Mouse (Mus musculus): ENCODE data around the gene 4931428L18Rik. TPM values are rescaled to one million over a fixed set of nuclear protein-coding genes. Genes with fewer than 3 reads are reported as not detected.
"Not testable (repeated sequence)": the region's sequence is repeated elsewhere in the genome, so short reads cannot be mapped to it uniquely, and the experiment has no call there.

The 4931428L18Rik gene
- polyA plus RNA-seq, 1 experiment from 2014 or later: not detected

DNA sequence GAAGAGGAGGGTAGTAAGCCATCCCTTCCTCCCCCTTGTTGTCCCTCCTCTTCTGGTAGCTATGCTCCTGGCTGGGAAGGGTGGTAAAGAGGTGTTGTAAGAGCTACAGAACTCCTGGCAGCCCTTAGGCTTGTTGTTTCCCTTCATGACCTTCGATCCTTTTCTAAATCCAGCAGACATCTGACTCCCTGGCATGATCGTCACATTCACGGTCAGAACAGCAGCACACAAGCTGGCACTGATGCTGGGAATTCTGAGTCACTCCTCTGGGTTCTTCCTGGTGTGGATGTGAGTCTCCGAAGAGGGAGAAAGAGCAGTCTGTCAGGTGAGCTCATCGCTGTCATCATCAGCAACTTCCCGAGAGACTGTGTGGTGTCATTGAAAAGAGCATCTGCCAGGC, 203.2 kb downstream of the 4931428L18Rik start:
- Histone ChIP-seq H3K9ac (ENCODE audit: low read length) (no peak overlapping the region), H3K27me3 (ENCODE audit: control insufficient read depth, insufficient read depth, low read length) (no peaks in the 10 kb centered on the region), H3K4me3 (ENCODE audit: low read depth, low read length) (no peak overlapping the region), H3K9me3 (ENCODE audit: control insufficient read depth, low read length) (no peaks in the 10 kb centered on the region), H3K4me1 (ENCODE audit: control insufficient read depth, insufficient read depth, low read length) (no peaks in the 10 kb centered on the region), H3K27ac (ENCODE audit: low read depth, low read length) (no peak overlapping the region), H3K36me3 (ENCODE audit: control insufficient read depth, insufficient read depth, low read length) (no peaks in the 10 kb centered on the region), H3K4me2 (ENCODE audit: low read depth) (no peak overlapping the region)
- DNase-seq (ENCODE audit: low spot score) (no peak), ATAC-seq (ENCODE audit: insufficient read depth, low FRiP score, low TSS enrichment) (no peak)
- 87% methylated on average over 6 of the region's 6 CpGs for WGBS

DNA sequence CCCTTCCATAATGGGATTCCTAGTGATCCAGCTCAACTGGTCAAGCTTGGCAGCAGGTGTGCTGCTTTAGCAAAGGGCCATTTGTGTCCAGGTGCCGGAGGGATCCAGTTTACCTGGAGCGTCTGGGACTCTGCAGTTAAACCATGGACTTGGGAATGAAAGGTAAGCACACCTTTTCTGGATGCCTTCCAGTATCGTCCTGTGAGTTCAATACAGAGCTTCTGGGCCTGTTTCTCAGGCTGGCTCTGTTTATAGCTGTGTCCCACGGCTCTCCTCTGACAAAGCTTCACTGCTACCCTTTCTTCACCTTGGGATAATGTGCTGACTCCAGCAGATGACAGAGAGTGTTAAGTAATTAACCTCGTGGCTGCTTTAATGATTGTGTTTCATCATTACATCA, 205.1 kb downstream of the 4931428L18Rik start:
- H3K27me3 ChIP-seq (ENCODE audit: control insufficient read depth, insufficient read depth, low read length): no peaks in the 10 kb centered on the region
- no peak overlapping the region for H3K4me3 ChIP-seq (ENCODE audit: low read depth, low read length)
- H3K9ac ChIP-seq (ENCODE audit: low read length): no peak overlapping the region
- WGBS: 84% methylated on average over 5 of the region's 5 CpGs
- no peak overlapping the region for H3K27ac ChIP-seq (ENCODE audit: low read depth, low read length)
- no peaks in the 10 kb centered on the region for H3K9me3 ChIP-seq (ENCODE audit: control insufficient read depth, low read length)
- no peak overlapping the region for H3K4me2 ChIP-seq (ENCODE audit: low read depth)
- ATAC-seq (ENCODE audit: insufficient read depth, low FRiP score, low TSS enrichment) (no peak), DNase-seq (ENCODE audit: low spot score) (no peak)
- no peaks in the 10 kb centered on the region for H3K4me1 ChIP-seq (ENCODE audit: control insufficient read depth, insufficient read depth, low read length)
- H3K36me3 ChIP-seq (ENCODE audit: control insufficient read depth, insufficient read depth, low read length): no peaks in the 10 kb centered on the region

DNA sequence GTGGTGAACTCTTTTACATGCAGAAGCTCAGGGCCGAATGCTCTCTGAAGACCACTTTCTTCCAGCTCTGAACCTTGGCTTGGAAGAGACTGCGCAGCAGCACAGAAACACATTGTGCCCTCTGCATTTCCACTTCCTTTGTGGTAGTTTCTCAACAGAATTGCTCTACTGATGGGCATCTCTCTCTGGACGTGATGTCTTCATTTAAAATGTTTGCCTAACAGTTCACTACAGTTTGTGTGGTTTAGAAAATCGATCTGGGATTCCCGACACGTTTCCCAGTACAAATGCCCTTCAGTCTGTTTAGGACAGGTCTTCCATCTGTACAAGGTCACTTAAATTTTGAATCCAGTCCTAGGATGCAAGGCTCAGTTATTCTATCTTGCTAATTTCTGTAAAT, 206.4 kb downstream of the 4931428L18Rik start:
- no peaks in the 10 kb centered on the region for H3K27me3 ChIP-seq (ENCODE audit: control insufficient read depth, insufficient read depth, low read length)
- 88% methylated on average over 6 of the region's 6 CpGs for WGBS
- no peak overlapping the region for H3K4me2 ChIP-seq (ENCODE audit: low read depth)
- no peaks in the 10 kb centered on the region for H3K4me1 ChIP-seq (ENCODE audit: control insufficient read depth, insufficient read depth, low read length)
- no peaks in the 10 kb centered on the region for H3K9me3 ChIP-seq (ENCODE audit: control insufficient read depth, low read length)
- no peak overlapping the region for H3K27ac ChIP-seq (ENCODE audit: low read depth, low read length)
- no peak overlapping the region for H3K4me3 ChIP-seq (ENCODE audit: low read depth, low read length)
- H3K9ac ChIP-seq (ENCODE audit: low read length): no peak overlapping the region
- ATAC-seq (ENCODE audit: insufficient read depth, low FRiP score, low TSS enrichment) (no peak), DNase-seq (ENCODE audit: low spot score) (no peak)
- no peaks in the 10 kb centered on the region for H3K36me3 ChIP-seq (ENCODE audit: control insufficient read depth, insufficient read depth, low read length)

DNA sequence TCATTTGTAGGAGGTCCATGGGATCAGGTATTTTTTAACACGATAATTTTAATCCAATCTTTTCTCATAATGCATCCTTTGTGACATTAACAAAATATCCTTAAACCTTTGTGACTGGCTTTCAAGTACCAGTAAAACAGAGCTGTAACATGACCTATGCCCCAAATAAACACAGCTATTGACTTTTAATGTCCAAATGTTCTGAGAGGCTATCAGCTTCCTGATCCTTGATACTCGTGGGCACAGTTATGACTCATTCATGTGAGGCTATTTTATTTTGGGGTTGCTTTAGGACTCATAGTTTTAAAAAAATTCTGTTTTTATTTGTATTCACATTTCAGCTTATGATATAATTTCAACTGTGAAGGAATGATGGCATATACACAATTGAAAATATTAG, 207.2 kb downstream of the 4931428L18Rik start:
- no peak overlapping the region for H3K4me2 ChIP-seq (ENCODE audit: low read depth)
- no peak overlapping the region for H3K27ac ChIP-seq (ENCODE audit: low read depth, low read length)
- H3K9ac ChIP-seq (ENCODE audit: low read length): no peak overlapping the region
- ATAC-seq (ENCODE audit: insufficient read depth, low FRiP score, low TSS enrichment): no peak
- WGBS: 80% methylated on average over 2 of the region's 2 CpGs
- no peaks in the 10 kb centered on the region for H3K36me3 ChIP-seq (ENCODE audit: control insufficient read depth, insufficient read depth, low read length)
- H3K9me3 ChIP-seq (ENCODE audit: control insufficient read depth, low read length): no peaks in the 10 kb centered on the region
- no peak overlapping the region for H3K4me3 ChIP-seq (ENCODE audit: low read depth, low read length)
- H3K27me3 ChIP-seq (ENCODE audit: control insufficient read depth, insufficient read depth, low read length): no peaks in the 10 kb centered on the region
- no peaks in the 10 kb centered on the region for H3K4me1 ChIP-seq (ENCODE audit: control insufficient read depth, insufficient read depth, low read length)
- no peak for DNase-seq (ENCODE audit: low spot score)

DNA sequence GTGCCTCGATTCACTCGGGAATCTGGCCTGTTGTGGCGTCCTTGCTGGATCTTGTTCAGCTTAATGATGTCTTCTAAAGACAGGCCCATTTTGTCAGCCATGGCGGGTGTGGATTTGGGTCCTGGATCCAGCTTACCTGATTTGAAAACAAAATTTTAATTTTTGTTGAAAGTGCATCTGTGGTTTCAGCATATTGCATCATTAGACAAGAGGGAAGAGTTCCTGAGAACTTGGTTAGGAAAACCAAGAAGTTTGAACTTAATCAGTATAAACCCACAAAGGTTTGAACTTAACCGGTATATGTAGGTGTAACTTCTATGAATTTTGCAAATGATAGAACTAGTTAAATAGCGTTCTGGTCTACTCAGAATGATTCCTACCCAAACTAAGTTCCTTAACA, 244.6 kb downstream of the 4931428L18Rik start, which contains the start of gene AC153137.1:
Gene AC153137.1, minus strand, starts transcription at position 101 of the 400 bp plus-strand sequence.
- H3K4me3 ChIP-seq (ENCODE audit: low read depth, low read length); H3K9ac ChIP-seq (ENCODE audit: low read length); H3K27me3 ChIP-seq (ENCODE audit: control insufficient read depth, insufficient read depth, low read length); H3K27ac ChIP-seq (ENCODE audit: low read depth, low read length); H3K9me3 ChIP-seq (ENCODE audit: control insufficient read depth, low read length); DNase-seq (ENCODE audit: low spot score); ATAC-seq (ENCODE audit: insufficient read depth, low FRiP score, low TSS enrichment); H3K4me1 ChIP-seq (ENCODE audit: control insufficient read depth, insufficient read depth, low read length); H3K4me2 ChIP-seq (ENCODE audit: low read depth); H3K36me3 ChIP-seq (ENCODE audit: control insufficient read depth, insufficient read depth, low read length): not testable (repeated sequence)
- 91% methylated on average over 5 of the region's 6 CpGs for WGBS

DNA sequence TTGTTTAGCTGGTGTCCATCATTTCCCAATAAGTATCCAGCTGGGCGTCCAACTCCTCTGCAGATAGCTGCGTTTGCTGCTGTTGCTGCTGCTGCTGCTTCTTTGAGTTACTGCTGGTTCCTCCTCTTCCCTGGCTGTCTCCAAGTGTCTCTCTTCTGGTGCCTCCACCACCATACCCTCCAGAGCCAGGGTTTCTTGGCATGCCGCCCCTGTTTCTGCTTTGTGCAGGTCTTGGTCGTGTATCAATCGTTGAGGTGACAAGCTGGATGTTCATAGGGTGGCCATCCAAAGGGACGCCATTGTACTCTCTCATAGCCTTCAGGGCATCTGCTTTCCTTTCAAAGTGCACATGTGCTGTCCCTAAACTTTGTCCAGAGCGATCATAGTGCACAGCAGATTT, 245.2 kb downstream of the 4931428L18Rik start:
- not testable (repeated sequence) for DNase-seq (ENCODE audit: low spot score); ATAC-seq (ENCODE audit: insufficient read depth, low FRiP score, low TSS enrichment); H3K36me3 ChIP-seq (ENCODE audit: control insufficient read depth, insufficient read depth, low read length); H3K9me3 ChIP-seq (ENCODE audit: control insufficient read depth, low read length); H3K27me3 ChIP-seq (ENCODE audit: control insufficient read depth, insufficient read depth, low read length); H3K27ac ChIP-seq (ENCODE audit: low read depth, low read length); H3K9ac ChIP-seq (ENCODE audit: low read length); H3K4me1 ChIP-seq (ENCODE audit: control insufficient read depth, insufficient read depth, low read length); H3K4me3 ChIP-seq (ENCODE audit: low read depth, low read length); H3K4me2 ChIP-seq (ENCODE audit: low read depth)
- 96% methylated on average over 7 of the region's 7 CpGs for WGBS

DNA sequence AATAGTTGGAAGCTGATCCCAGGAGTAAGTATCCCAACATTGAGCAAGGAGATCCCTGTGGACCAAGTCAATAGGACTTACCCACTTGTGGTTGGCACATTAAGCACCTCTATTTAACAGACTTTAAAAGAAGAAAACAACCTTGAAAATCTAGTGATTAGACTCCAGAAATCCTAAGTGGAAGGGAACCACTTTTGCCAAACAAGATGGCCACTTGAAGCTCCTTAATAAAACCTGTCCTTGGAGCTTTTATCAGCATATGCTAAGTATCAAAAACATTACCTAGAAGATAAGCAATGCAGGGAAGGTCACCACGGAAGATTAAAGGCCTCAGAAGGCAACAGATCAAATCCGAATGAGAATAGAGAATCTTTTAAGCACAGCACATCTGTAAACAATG, 270.7 kb downstream of the 4931428L18Rik start:
- H3K27ac ChIP-seq (ENCODE audit: low read depth, low read length): no peak overlapping the region
- H3K4me2 ChIP-seq (ENCODE audit: low read depth): no peak overlapping the region
- no peaks in the 10 kb centered on the region for H3K27me3 ChIP-seq (ENCODE audit: control insufficient read depth, insufficient read depth, low read length)
- DNase-seq (ENCODE audit: low spot score): no peak
- H3K4me1 ChIP-seq (ENCODE audit: control insufficient read depth, insufficient read depth, low read length): peaks cover 2% of the 10 kb centered on the region; the same call in 1 of the 2 replicates
- H3K9me3 ChIP-seq (ENCODE audit: control insufficient read depth, low read length): no peaks in the 10 kb centered on the region
- H3K9ac ChIP-seq (ENCODE audit: low read length): no peak overlapping the region
- H3K36me3 ChIP-seq (ENCODE audit: control insufficient read depth, insufficient read depth, low read length): no peaks in the 10 kb centered on the region
- 89% methylated on average over 2 of the region's 2 CpGs for WGBS
- no peak for ATAC-seq (ENCODE audit: insufficient read depth, low FRiP score, low TSS enrichment)
- no peak overlapping the region for H3K4me3 ChIP-seq (ENCODE audit: low read depth, low read length)

DNA sequence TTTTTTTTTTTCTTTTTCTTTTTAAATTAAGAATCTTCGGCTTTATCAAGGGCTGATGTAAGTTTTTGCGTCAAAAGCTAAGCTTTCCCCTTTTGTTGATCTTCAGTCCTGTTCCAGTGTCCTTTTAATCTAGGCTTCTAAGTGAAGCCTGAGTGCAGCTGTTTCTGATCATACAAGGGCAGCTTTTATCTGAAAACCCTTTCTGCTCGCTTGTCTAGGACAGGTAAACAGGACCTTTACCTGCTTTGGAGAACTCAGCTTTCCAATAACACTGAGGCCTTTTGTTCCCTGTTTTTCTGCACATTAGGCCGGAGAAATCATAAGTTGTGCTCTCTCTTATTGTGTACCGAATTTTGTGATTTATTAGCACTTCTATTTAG, 272.0 kb downstream of the 4931428L18Rik start:
- Histone ChIP-seq H3K4me3 (ENCODE audit: low read depth, low read length) (peak overlapping the region; percentile 90; the same call in 1 of the 2 replicates), H3K4me2 (ENCODE audit: low read depth) (peak overlapping the region; percentile 47), H3K36me3 (ENCODE audit: control insufficient read depth, insufficient read depth, low read length) (no peaks in the 10 kb centered on the region), H3K9me3 (ENCODE audit: control insufficient read depth, low read length) (no peaks in the 10 kb centered on the region), H3K27me3 (ENCODE audit: control insufficient read depth, insufficient read depth, low read length) (no peaks in the 10 kb centered on the region), H3K27ac (ENCODE audit: low read depth, low read length) (peak overlapping the region; percentile 98; the same call in 1 of the 2 replicates), H3K4me1 (ENCODE audit: control insufficient read depth, insufficient read depth, low read length) (peaks cover 2% of the 10 kb centered on the region; the same call in 1 of the 2 replicates), H3K9ac (ENCODE audit: low read length) (peak overlapping the region; percentile 97)
- DNase-seq (ENCODE audit: low spot score) (no peak), ATAC-seq (ENCODE audit: insufficient read depth, low FRiP score, low TSS enrichment) (no peak)
- 52% methylated on average over 5 of the region's 5 CpGs for WGBS

DNA sequence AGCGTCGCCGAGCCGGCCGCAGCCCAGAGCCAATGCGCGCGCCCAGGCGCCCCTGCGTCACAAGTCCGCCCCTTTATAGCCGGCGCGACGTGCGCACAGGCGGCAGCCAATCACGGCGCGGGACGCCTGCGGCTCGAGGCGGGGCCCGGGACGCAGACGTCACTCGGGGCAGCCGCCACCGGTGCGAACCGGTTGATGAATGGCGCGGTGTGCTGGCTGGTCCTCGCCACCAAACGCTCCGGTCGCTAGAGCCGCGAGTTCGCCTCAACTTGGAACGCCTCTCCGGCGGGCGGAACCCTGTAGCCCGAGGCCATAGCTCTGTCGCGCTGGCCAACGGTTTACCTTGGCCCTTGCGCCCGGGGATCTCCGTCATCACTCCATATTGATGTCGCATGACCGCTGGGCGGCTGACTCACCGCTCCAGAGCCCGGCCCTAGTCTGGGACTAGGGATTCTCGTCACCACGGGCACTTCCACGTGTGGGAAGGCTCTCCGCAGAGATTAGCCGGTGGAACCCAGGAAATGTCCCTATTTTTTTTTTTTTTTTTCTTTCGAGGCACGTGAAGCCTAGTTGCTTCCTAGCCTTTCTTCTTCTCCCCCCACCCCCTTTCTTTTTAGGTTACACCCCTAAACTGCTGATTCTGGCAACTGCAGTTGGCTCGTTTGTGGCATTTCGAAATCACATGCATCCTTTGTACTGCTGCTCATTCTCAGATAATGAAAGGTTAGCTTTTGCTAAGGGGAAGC, 272.6 kb downstream of the 4931428L18Rik start:
- H3K4me3 ChIP-seq (ENCODE audit: low read depth, low read length): peak overlapping the region; percentile 90
- H3K4me2 ChIP-seq (ENCODE audit: low read depth): peak overlapping the region; percentile 47
- peaks cover 3% of the 10 kb centered on the region; the same call in 1 of the 2 replicates for H3K36me3 ChIP-seq (ENCODE audit: control insufficient read depth, insufficient read depth, low read length)
- H3K9me3 ChIP-seq (ENCODE audit: control insufficient read depth, low read length): no peaks in the 10 kb centered on the region
- H3K27me3 ChIP-seq (ENCODE audit: control insufficient read depth, insufficient read depth, low read length): no peaks in the 10 kb centered on the region
- peak overlapping the region; percentile 98 for H3K27ac ChIP-seq (ENCODE audit: low read depth, low read length)
- H3K4me1 ChIP-seq (ENCODE audit: control insufficient read depth, insufficient read depth, low read length): peaks cover 2% of the 10 kb centered on the region; the same call in 1 of the 2 replicates
- H3K9ac ChIP-seq (ENCODE audit: low read length): peak overlapping the region; percentile 97
- WGBS: under 1% methylated on average over 66 of the region's 66 CpGs
- peak; percentile 98 for ATAC-seq (ENCODE audit: insufficient read depth, low FRiP score, low TSS enrichment)
- DNase-seq (ENCODE audit: low spot score): peak; percentile 100
